Mouse (Mus musculus): Measurements from ENCODE around the gene Il17f. TPM values are rescaled to one million over a fixed set of nuclear protein-coding genes. Genes with fewer than 3 reads are reported as not detected.

Gene Il17f
- polyA plus RNA-seq, 1 experiment, result not detected

GRCm38 (mm10) chr1:20761411-20761810 is 29.0 kb downstream of the Il17f start:
- Histone ChIP-seq H3K36me3 (ENCODE audit: control insufficient read depth, insufficient read depth) (no peaks in the 10 kb centered on the region), H3K4me2 (ENCODE audit: low read depth) (no peak overlapping the region), H3ac (ENCODE audit: control insufficient read depth, insufficient read length) (no peak overlapping the region), H3K4me3 (no peak overlapping the region), H3K79me2 (ENCODE audit: control insufficient read depth, insufficient read depth) (no peaks in the 10 kb centered on the region), H3K27me3 (ENCODE audit: control insufficient read depth, insufficient read depth, insufficient read length) (no peaks in the 10 kb centered on the region)
- no peak for TF ChIP-seq MAX (IDR thresholded peaks at IDR 0.05; ENCODE audit: low read depth)
- TF ChIP-seq E2F4 (IDR thresholded peaks at IDR 0.05; ENCODE audit: insufficient read depth), result no peak
- TF ChIP-seq CEBPB (IDR thresholded peaks at IDR 0.05; ENCODE audit: insufficient read depth, poor library complexity, severe bottlenecking), result no peak
- TF ChIP-seq POLR2A (IDR thresholded peaks at IDR 0.05; ENCODE audit: insufficient read length, low read depth), result no peak
- TF ChIP-seq POLR2AphosphoS2 (IDR thresholded peaks at IDR 0.05; ENCODE audit: insufficient read length, low read depth), result no peak
- TF ChIP-seq SRF (IDR thresholded peaks at IDR 0.05; ENCODE audit: control insufficient read depth, insufficient read length, low read depth), result no peak
- TF ChIP-seq USF1 (IDR thresholded peaks at IDR 0.05; ENCODE audit: low read depth), result no peak
- TF ChIP-seq MYOG (IDR thresholded peaks at IDR 0.05; ENCODE audit: control insufficient read depth in 1 of 3, insufficient read depth in 1 of 3, insufficient read length in 2 of 3, low read depth in 2 of 3), result no peak
- no peak for TF ChIP-seq MYOD1 (IDR thresholded peaks at IDR 0.05; ENCODE audit: control insufficient read depth in 1 of 3, insufficient read length in 2 of 3, low read depth in 2 of 3)
- no peak for TF ChIP-seq TCF3 (IDR thresholded peaks at IDR 0.05; ENCODE audit: insufficient read length, low read depth)
- TF ChIP-seq TCF12 (IDR thresholded peaks at IDR 0.05; ENCODE audit: insufficient read depth, poor library complexity, severe bottlenecking), result no peak

GRCm38 (mm10) chr1:20760331-20760730 is 30.1 kb downstream of the Il17f start:
- no peaks in the 10 kb centered on the region for H3K36me3 ChIP-seq (ENCODE audit: control insufficient read depth, insufficient read depth)
- H3K4me2 ChIP-seq (ENCODE audit: low read depth), result no peak overlapping the region
- H3K27me3 ChIP-seq (ENCODE audit: control insufficient read depth, insufficient read depth, insufficient read length), result no peaks in the 10 kb centered on the region
- no peak overlapping the region for H3ac ChIP-seq (ENCODE audit: control insufficient read depth, insufficient read length)
- TF ChIP-seq REST (IDR thresholded peaks at IDR 0.05; ENCODE audit: insufficient read depth, insufficient read length) (no peak), TCF12 (IDR thresholded peaks at IDR 0.05; ENCODE audit: insufficient read depth, poor library complexity, severe bottlenecking) (no peak), USF1 (IDR thresholded peaks at IDR 0.05; ENCODE audit: low read depth) (no peak), MAX (IDR thresholded peaks at IDR 0.05; ENCODE audit: low read depth) (no peak), TCF3 (IDR thresholded peaks at IDR 0.05; ENCODE audit: insufficient read length, low read depth) (no peak), MYOD1 (IDR thresholded peaks at IDR 0.05; ENCODE audit: control insufficient read depth in 1 of 3, insufficient read length in 2 of 3, low read depth in 2 of 3) (no peak)
- no peaks in the 10 kb centered on the region for H3K79me2 ChIP-seq (ENCODE audit: control insufficient read depth, insufficient read depth)
- no peak overlapping the region for H3K4me3 ChIP-seq

GRCm38 (mm10) chr1:20759799-20760198 is 30.6 kb downstream of the Il17f start:
- Histone ChIP-seq H3K79me2 (ENCODE audit: control insufficient read depth, insufficient read depth) (no peaks in the 10 kb centered on the region), H3K4me3 (no peak overlapping the region), H3K27me3 (ENCODE audit: control insufficient read depth, insufficient read depth, insufficient read length) (no peaks in the 10 kb centered on the region), H3K36me3 (ENCODE audit: control insufficient read depth, insufficient read depth) (no peaks in the 10 kb centered on the region), H3K4me2 (ENCODE audit: low read depth) (no peak overlapping the region), H3ac (ENCODE audit: control insufficient read depth, insufficient read length) (no peak overlapping the region)
- no peak for TF ChIP-seq TCF3 (IDR thresholded peaks at IDR 0.05; ENCODE audit: insufficient read length, low read depth)
- TF ChIP-seq MYOG (IDR thresholded peaks at IDR 0.05; ENCODE audit: control insufficient read depth in 1 of 3, insufficient read depth in 1 of 3, insufficient read length in 2 of 3, low read depth in 2 of 3), result no peak
- no peak for TF ChIP-seq POLR2AphosphoS2 (IDR thresholded peaks at IDR 0.05; ENCODE audit: insufficient read length, low read depth)
- TF ChIP-seq E2F4 (IDR thresholded peaks at IDR 0.05; ENCODE audit: insufficient read depth), result no peak
- no peak for TF ChIP-seq CEBPB (IDR thresholded peaks at IDR 0.05; ENCODE audit: insufficient read depth, poor library complexity, severe bottlenecking)
- no peak for TF ChIP-seq SRF (IDR thresholded peaks at IDR 0.05; ENCODE audit: control insufficient read depth, insufficient read length, low read depth)
- no peak for TF ChIP-seq REST (IDR thresholded peaks at IDR 0.05; ENCODE audit: insufficient read depth, insufficient read length)
- TF ChIP-seq TCF12 (IDR thresholded peaks at IDR 0.05; ENCODE audit: insufficient read depth, poor library complexity, severe bottlenecking), result no peak
- no peak for TF ChIP-seq USF1 (IDR thresholded peaks at IDR 0.05; ENCODE audit: low read depth)
- no peak for TF ChIP-seq MYOD1 (IDR thresholded peaks at IDR 0.05; ENCODE audit: control insufficient read depth in 1 of 3, insufficient read length in 2 of 3, low read depth in 2 of 3)
- TF ChIP-seq MAX (IDR thresholded peaks at IDR 0.05; ENCODE audit: low read depth), result no peak

- H3K4me3 ChIP-seq, result no peak overlapping the region
- H3K79me2 ChIP-seq (ENCODE audit: control insufficient read depth, insufficient read depth), result no peaks in the 10 kb centered on the region
Observed at GRCm38 (mm10) chr1:20757586-20757985, 32.8 kb downstream of the Il17f start.

More at GRCm38 (mm10) chr1:20757586-20757985, 32.8 kb downstream of the Il17f start:
- no peak overlapping the region for H3K4me2 ChIP-seq (ENCODE audit: low read depth)
- H3K36me3 ChIP-seq (ENCODE audit: control insufficient read depth, insufficient read depth), result no peaks in the 10 kb centered on the region
- H3ac ChIP-seq (ENCODE audit: control insufficient read depth, insufficient read length), result no peak overlapping the region
- no peaks in the 10 kb centered on the region for H3K27me3 ChIP-seq (ENCODE audit: control insufficient read depth, insufficient read depth, insufficient read length)
- TF ChIP-seq SRF (IDR thresholded peaks at IDR 0.05; ENCODE audit: control insufficient read depth, insufficient read length, low read depth), result no peak
- no peak for TF ChIP-seq MYOG (IDR thresholded peaks at IDR 0.05; ENCODE audit: control insufficient read depth in 1 of 3, insufficient read depth in 1 of 3, insufficient read length in 2 of 3, low read depth in 2 of 3)
- TF ChIP-seq USF1 (IDR thresholded peaks at IDR 0.05; ENCODE audit: low read depth), result no peak
- no peak for TF ChIP-seq MAX (IDR thresholded peaks at IDR 0.05; ENCODE audit: low read depth)
- TF ChIP-seq REST (IDR thresholded peaks at IDR 0.05; ENCODE audit: insufficient read depth, insufficient read length), result no peak
- TF ChIP-seq TCF3 (IDR thresholded peaks at IDR 0.05; ENCODE audit: insufficient read length, low read depth), result no peak
- TF ChIP-seq TCF12 (IDR thresholded peaks at IDR 0.05; ENCODE audit: insufficient read depth, poor library complexity, severe bottlenecking), result no peak
- TF ChIP-seq MYOD1 (IDR thresholded peaks at IDR 0.05; ENCODE audit: control insufficient read depth in 1 of 3, insufficient read length in 2 of 3, low read depth in 2 of 3), result no peak
- TF ChIP-seq CEBPB (IDR thresholded peaks at IDR 0.05; ENCODE audit: insufficient read depth, poor library complexity, severe bottlenecking), result no peak
- no peak for TF ChIP-seq POLR2A (IDR thresholded peaks at IDR 0.05; ENCODE audit: insufficient read length, low read depth)
- no peak for TF ChIP-seq E2F4 (IDR thresholded peaks at IDR 0.05; ENCODE audit: insufficient read depth)
- no peak for TF ChIP-seq POLR2AphosphoS2 (IDR thresholded peaks at IDR 0.05; ENCODE audit: insufficient read length, low read depth)

All from myocyte (in vitro differentiated cells).